ENCODE assay signal across 21 mouse cellular contexts in genomic region chr7:136397101-136397500, GRCm38 (mm10).
"Had no signal": no experiment of that assay in that cellular context is flagged by ENCODE, and none has a peak within 500 bp of the region (broad histone marks: within the 10 kb centered on the region; RNA-seq: fewer than 3 reads in every experiment).

No protein-coding gene starts in this region.

- H3K4me3 ChIP-seq: liver, embryonic 15.5 days; lung, embryonic 15.5 days; megakaryocyte, embryonic 14.5 days; midbrain, embryonic 10.5 days; neural tube, embryonic 12.5 days; neural tube, embryonic 15.5 days had no signal

- DNase-seq: lung, adult 18-20 months; lung, postnatal 10 days; lung, postnatal 36 days; midbrain, embryonic 14.5 days; right cerebral cortex, adult 18-20 months; right cerebral cortex, postnatal 14 days; right cerebral cortex, postnatal 4 days; thymus, adult 2 months; thymus, postnatal 14 days; thymus, postnatal 4 days had no signal

- H3K4me2 ChIP-seq: liver, embryonic 11.5 days; liver, embryonic 15.5 days; lung, embryonic 15.5 days; neural tube, embryonic 12.5 days; neural tube, embryonic 15.5 days had no signal

- H3K36me3 ChIP-seq: liver, embryonic 15.5 days; lung, embryonic 15.5 days; midbrain, embryonic 10.5 days; neural tube, embryonic 12.5 days; neural tube, embryonic 15.5 days had no signal

- H3K4me1 ChIP-seq: liver, embryonic 15.5 days; lung, embryonic 15.5 days; megakaryocyte, embryonic 14.5 days; neural tube, embryonic 12.5 days; neural tube, embryonic 15.5 days had no signal

- H3K27me3 ChIP-seq: liver, embryonic 15.5 days; lung, embryonic 15.5 days; megakaryocyte, embryonic 14.5 days; neural tube, embryonic 12.5 days; neural tube, embryonic 15.5 days had no signal

- ATAC-seq: hindbrain, postnatal 0 days; inflammation-experienced regulatory T-cells, adult 6 months; intestine, embryonic 16.5 days had no signal

- H3K27ac ChIP-seq: hindbrain, postnatal 0 days; liver, embryonic 15.5 days; lung, embryonic 15.5 days; midbrain, embryonic 10.5 days; neural tube, embryonic 12.5 days; neural tube, embryonic 15.5 days; stomach, postnatal 0 days had no signal

- H3K9ac ChIP-seq: liver, embryonic 15.5 days; lung, embryonic 15.5 days; neural tube, embryonic 12.5 days; neural tube, embryonic 15.5 days had no signal

- H3K9me3 ChIP-seq: liver, embryonic 15.5 days; lung, embryonic 15.5 days; midbrain, embryonic 10.5 days; neural tube, embryonic 12.5 days; neural tube, embryonic 15.5 days had no signal
